Mouse (Mus musculus) embryonic fibroblast, embryonic 13.5 days (primary cell): ENCODE data around the gene Nrxn1.

ENCODE experiments used
- CTCF ChIP-seq: IDR thresholded peaks from 2 replicates; pipeline ENCODE4 v1.5.1; 2011; ENCODE audit warnings: mild to moderate bottlenecking, control low read depth, low read length, moderate library complexity, borderline replicate concordance; ENCODE audit not compliant: insufficient read depth
- POLR2A ChIP-seq: IDR thresholded peaks from 2 replicates; pipeline ENCODE4 v1.6.1; 2011; ENCODE audit warnings: low read depth, mild to moderate bottlenecking, control low read depth, low read length, moderate library complexity

GRCm38 (mm10) chr17:90419615-90420014, 673.3 kb downstream of the Nrxn1 start:
- no peak for TF ChIP-seq CTCF
- TF ChIP-seq POLR2A: no peak
